Mouse (Mus musculus): ENCODE measurements around the gene 4933428M09Rik. TPM values are rescaled to one million over a fixed set of nuclear protein-coding genes. Genes with fewer than 3 reads are reported as not detected.
"Not testable (repeated sequence)": the region's sequence is repeated elsewhere in the genome, so short reads cannot be mapped to it uniquely, and the experiment has no call there.

Gene 4933428M09Rik
- not detected in 2 replicates for polyA plus RNA-seq (2015; fragmentation: Nextera tagmentation; extraction: Ambion mirVana)

DNA sequence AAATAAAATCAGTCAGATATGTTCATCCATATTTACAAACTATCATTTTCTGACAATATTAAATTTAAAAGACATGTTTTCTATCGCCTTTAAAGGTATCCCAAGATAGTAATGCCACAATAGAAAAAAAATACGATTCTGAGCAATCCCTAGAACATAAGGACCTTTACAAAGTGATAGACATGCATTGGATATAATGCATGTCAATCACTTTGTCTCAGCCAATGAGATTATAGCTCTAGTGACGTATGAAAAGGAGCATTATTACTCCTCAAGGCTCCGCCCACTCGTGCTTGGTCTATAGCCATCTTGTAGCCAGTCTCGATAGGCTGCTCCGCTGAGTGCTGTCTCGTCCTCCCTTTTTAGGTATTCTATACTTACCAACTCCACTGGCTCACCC, at the start of gene 4933428M09Rik:
4933428M09Rik (plus strand) TSS at position 301 of the 400 bp plus-strand sequence.
- Histone ChIP-seq H3K27ac (ENCODE audit: low read length) (no peak within 1 kb of the TSS), H3K4me2 (ENCODE audit: low read depth, low read length) (no peak within 1 kb of the TSS), H3K36me3 (ENCODE audit: control insufficient read depth, insufficient read depth, low read length) (no peaks in the 10 kb centered on the region), H3K9ac (ENCODE audit: low read length) (no peak within 1 kb of the TSS), H3K27me3 (ENCODE audit: control insufficient read depth, insufficient read depth, low read length) (no peaks in the 10 kb centered on the region; the same call in 1 of the 2 replicates), H3K9me3 (replicated peaks; ENCODE audit: control insufficient read depth, low read length) (no peaks in the 10 kb centered on the region), H3K4me3 (replicated peaks; ENCODE audit: low read length) (no peak within 1 kb of the TSS), H3K4me1 (ENCODE audit: control insufficient read depth, insufficient read depth, low read length) (no peaks in the 10 kb centered on the region)
- 90% methylated on average over 8 of the region's 8 CpGs for WGBS
- no peak for ATAC-seq (ENCODE audit: insufficient read depth, low FRiP score)

- no peak overlapping the region for H3K4me3 ChIP-seq (replicated peaks; ENCODE audit: low read length)
- no peak for ATAC-seq (ENCODE audit: insufficient read depth, low FRiP score)
- H3K27ac ChIP-seq (ENCODE audit: low read length): no peak overlapping the region
- H3K9me3 ChIP-seq (replicated peaks; ENCODE audit: control insufficient read depth, low read length): no peaks in the 10 kb centered on the region
- no peaks in the 10 kb centered on the region for H3K36me3 ChIP-seq (ENCODE audit: control insufficient read depth, insufficient read depth, low read length)
- H3K27me3 ChIP-seq (ENCODE audit: control insufficient read depth, insufficient read depth, low read length): no peaks in the 10 kb centered on the region
- WGBS: 40% methylated on average over 4 of the region's 4 CpGs
- no peak overlapping the region for H3K9ac ChIP-seq (ENCODE audit: low read length)
- no peaks in the 10 kb centered on the region for H3K4me1 ChIP-seq (ENCODE audit: control insufficient read depth, insufficient read depth, low read length)
- H3K4me2 ChIP-seq (ENCODE audit: low read depth, low read length): no peak overlapping the region
Measured at GRCm38 (mm10) chrX:139134031-139134430, 45.0 kb upstream of the 4933428M09Rik start.

DNA sequence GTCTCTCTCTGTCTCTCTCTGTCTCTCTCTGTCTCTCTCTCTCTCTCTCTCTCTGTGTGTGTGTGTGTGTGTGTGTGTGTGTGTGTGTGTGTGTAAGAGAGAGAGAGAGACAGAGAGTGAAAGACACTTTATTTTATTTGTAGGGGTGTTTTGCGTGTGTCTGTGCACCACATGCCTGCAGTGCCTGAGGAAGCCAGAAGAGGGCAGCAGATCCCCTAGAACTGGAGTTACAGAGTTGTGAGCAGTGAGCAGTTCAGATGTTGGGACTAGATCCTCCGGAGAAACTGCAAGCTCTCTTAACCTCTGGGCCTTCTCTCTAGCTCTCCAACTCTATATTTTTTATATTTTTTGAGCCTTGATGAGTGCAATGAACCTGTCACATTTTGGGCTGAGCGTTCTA, 12.5 kb downstream of the 4933428M09Rik start:
- H3K9me3 ChIP-seq (replicated peaks; ENCODE audit: control insufficient read depth, low read length); H3K9ac ChIP-seq (ENCODE audit: low read length); H3K27ac ChIP-seq (ENCODE audit: low read length); H3K4me2 ChIP-seq (ENCODE audit: low read depth, low read length); ATAC-seq (ENCODE audit: insufficient read depth, low FRiP score); H3K36me3 ChIP-seq (ENCODE audit: control insufficient read depth, insufficient read depth, low read length); H3K4me3 ChIP-seq (replicated peaks; ENCODE audit: low read length); H3K4me1 ChIP-seq (ENCODE audit: control insufficient read depth, insufficient read depth, low read length); H3K27me3 ChIP-seq (ENCODE audit: control insufficient read depth, insufficient read depth, low read length): not testable (repeated sequence)
- 85% methylated on average over 3 of the region's 3 CpGs for WGBS

DNA sequence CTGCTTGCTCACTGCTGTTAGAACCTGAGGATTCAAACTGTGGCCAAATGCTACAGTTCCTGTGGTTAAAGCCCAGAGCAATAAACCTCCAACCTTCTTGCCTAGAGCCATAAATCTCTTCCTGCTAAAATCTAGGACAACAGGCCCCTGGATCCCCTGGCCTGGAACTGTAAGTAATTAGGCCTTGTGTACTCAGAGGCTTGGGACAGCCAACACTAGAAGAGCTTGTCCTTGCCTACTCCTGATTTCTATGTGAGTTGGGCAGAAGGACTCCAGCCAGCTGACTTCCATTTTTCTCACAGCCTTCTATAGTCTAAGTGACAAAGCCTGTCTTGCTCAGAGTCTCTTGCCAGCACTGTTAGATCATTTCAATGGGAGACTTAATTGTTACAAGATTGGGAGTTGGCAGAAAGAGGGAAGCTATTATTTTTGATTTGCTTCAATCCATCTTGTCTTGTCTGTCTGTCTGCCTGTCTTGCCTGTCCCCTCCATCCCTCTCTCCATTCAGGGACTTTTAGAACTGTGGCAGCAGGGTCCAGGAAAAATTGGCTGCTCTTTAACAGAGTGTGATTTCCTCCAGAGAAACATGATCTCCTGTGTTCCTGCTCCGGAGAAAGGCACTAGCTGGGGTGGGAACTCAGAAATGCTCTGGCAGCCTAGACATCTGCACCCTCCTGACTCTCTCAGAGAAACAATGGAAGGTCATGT, 15.7 kb downstream of the 4933428M09Rik start:
- 40% methylated on average over 1 of the region's 1 CpGs for WGBS
- H3K9me3 ChIP-seq (replicated peaks; ENCODE audit: control insufficient read depth, low read length): no peaks in the 10 kb centered on the region
- no peak overlapping the region for H3K4me3 ChIP-seq (replicated peaks; ENCODE audit: low read length)
- H3K4me1 ChIP-seq (ENCODE audit: control insufficient read depth, insufficient read depth, low read length): no peaks in the 10 kb centered on the region
- ATAC-seq (ENCODE audit: insufficient read depth, low FRiP score): no peak
- H3K27me3 ChIP-seq (ENCODE audit: control insufficient read depth, insufficient read depth, low read length): no peaks in the 10 kb centered on the region
- H3K27ac ChIP-seq (ENCODE audit: low read length): no peak overlapping the region
- H3K36me3 ChIP-seq (ENCODE audit: control insufficient read depth, insufficient read depth, low read length): no peaks in the 10 kb centered on the region
- H3K9ac ChIP-seq (ENCODE audit: low read length): no peak overlapping the region
- H3K4me2 ChIP-seq (ENCODE audit: low read depth, low read length): no peak overlapping the region

- H3K4me1 ChIP-seq (ENCODE audit: control insufficient read depth, insufficient read depth, low read length); H3K9me3 ChIP-seq (replicated peaks; ENCODE audit: control insufficient read depth, low read length); H3K27me3 ChIP-seq (ENCODE audit: control insufficient read depth, insufficient read depth, low read length); H3K9ac ChIP-seq (ENCODE audit: low read length); H3K27ac ChIP-seq (ENCODE audit: low read length); ATAC-seq (ENCODE audit: insufficient read depth, low FRiP score); H3K36me3 ChIP-seq (ENCODE audit: control insufficient read depth, insufficient read depth, low read length): not testable (repeated sequence)
- 81% methylated on average over 4 of the region's 4 CpGs for WGBS
- Histone ChIP-seq H3K4me2 (ENCODE audit: low read depth, low read length) (peak overlapping the region; percentile 59), H3K4me3 (replicated peaks; ENCODE audit: low read length) (peak overlapping the region; percentile 56; the same call in 1 of the 2 replicates)
Measured at GRCm38 (mm10) chrX:139209191-139209828, 30.3 kb downstream of the 4933428M09Rik start.

DNA sequence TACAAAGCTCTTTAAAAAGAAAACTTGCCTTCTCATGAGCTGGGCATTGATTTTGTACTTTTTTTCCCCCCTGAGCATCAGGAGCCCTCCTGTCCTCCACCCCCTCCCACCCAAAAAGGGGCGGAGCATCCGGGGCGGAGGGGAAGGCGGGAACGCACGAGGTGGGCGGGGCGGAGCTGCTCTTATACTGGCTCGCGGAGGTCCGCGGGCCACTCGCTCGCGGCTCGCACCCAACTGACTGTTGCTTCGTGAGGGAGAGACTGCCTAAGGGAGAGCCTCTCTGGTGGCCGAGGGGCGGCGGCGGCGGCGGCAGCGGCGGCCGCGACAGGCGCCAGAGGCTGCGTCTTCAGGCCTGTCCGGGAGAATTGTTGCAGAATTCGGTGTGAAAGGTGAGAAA, 30.8 kb downstream of the 4933428M09Rik start, which contains the start of gene Mum1l1:
Mum1l1 (plus strand) TSS at position 214 of the 397 bp plus-strand sequence.
- Histone ChIP-seq H3K27ac (ENCODE audit: low read length) (no peak within 1 kb of the TSS), H3K4me3 (replicated peaks; ENCODE audit: low read length) (peak within 1 kb of the TSS; percentile 56), H3K4me1 (ENCODE audit: control insufficient read depth, insufficient read depth, low read length) (no peaks in the 10 kb centered on the region), H3K27me3 (ENCODE audit: control insufficient read depth, insufficient read depth, low read length) (no peaks in the 10 kb centered on the region; the same call in 1 of the 2 replicates), H3K36me3 (ENCODE audit: control insufficient read depth, insufficient read depth, low read length) (no peaks in the 10 kb centered on the region), H3K9ac (ENCODE audit: low read length) (peak within 1 kb of the TSS; percentile 68), H3K4me2 (ENCODE audit: low read depth, low read length) (peak within 1 kb of the TSS; percentile 59), H3K9me3 (replicated peaks; ENCODE audit: control insufficient read depth, low read length) (no peaks in the 10 kb centered on the region)
- peak; percentile 91 for ATAC-seq (ENCODE audit: insufficient read depth, low FRiP score)
- WGBS: 7% methylated on average over 29 of the region's 31 CpGs

DNA sequence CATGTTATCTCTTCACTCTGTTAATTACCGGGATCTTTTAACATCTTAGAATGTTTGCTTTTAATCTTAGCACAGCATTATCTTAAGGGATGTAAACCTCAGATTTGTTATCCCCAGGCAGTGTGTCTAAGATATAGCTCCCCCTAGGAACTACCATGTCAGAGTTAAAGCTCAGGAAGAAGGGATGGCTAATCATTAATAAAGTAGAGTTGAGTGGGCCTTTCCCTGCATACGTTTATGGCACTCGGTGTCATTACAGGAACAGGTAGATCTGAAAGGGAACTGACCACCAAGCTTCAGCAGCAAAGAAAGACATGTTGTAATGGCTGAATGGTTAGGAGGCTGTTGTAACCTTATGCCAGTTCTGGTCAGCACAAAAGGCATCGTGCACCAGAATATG, 35.7 kb downstream of the 4933428M09Rik start:
- H3K4me1 ChIP-seq (ENCODE audit: control insufficient read depth, insufficient read depth, low read length): no peaks in the 10 kb centered on the region
- no peak for ATAC-seq (ENCODE audit: insufficient read depth, low FRiP score)
- H3K9me3 ChIP-seq (replicated peaks; ENCODE audit: control insufficient read depth, low read length): no peaks in the 10 kb centered on the region
- no peak overlapping the region for H3K9ac ChIP-seq (ENCODE audit: low read length)
- no peak overlapping the region for H3K4me3 ChIP-seq (replicated peaks; ENCODE audit: low read length)
- no peak overlapping the region for H3K4me2 ChIP-seq (ENCODE audit: low read depth, low read length)
- no peaks in the 10 kb centered on the region; the same call in 1 of the 2 replicates for H3K27me3 ChIP-seq (ENCODE audit: control insufficient read depth, insufficient read depth, low read length)
- no peaks in the 10 kb centered on the region for H3K36me3 ChIP-seq (ENCODE audit: control insufficient read depth, insufficient read depth, low read length)
- H3K27ac ChIP-seq (ENCODE audit: low read length): no peak overlapping the region
- WGBS: 56% methylated on average over 4 of the region's 4 CpGs

GRCm38 (mm10) chrX:139216409-139216808, 37.4 kb downstream of the 4933428M09Rik start:
- no peak for ATAC-seq (ENCODE audit: insufficient read depth, low FRiP score)
- 63% methylated on average over 5 of the region's 5 CpGs for WGBS
- H3K4me1 ChIP-seq (ENCODE audit: control insufficient read depth, insufficient read depth, low read length): no peaks in the 10 kb centered on the region
- H3K4me3 ChIP-seq (replicated peaks; ENCODE audit: low read length): peak overlapping the region; percentile 44
- H3K36me3 ChIP-seq (ENCODE audit: control insufficient read depth, insufficient read depth, low read length): no peaks in the 10 kb centered on the region
- H3K27me3 ChIP-seq (ENCODE audit: control insufficient read depth, insufficient read depth, low read length): no peaks in the 10 kb centered on the region; the same call in 1 of the 2 replicates
- H3K4me2 ChIP-seq (ENCODE audit: low read depth, low read length): no peak overlapping the region; the same call in 1 of the 2 replicates
- H3K9me3 ChIP-seq (replicated peaks; ENCODE audit: control insufficient read depth, low read length): no peaks in the 10 kb centered on the region
- no peak overlapping the region for H3K9ac ChIP-seq (ENCODE audit: low read length)
- H3K27ac ChIP-seq (ENCODE audit: low read length): no peak overlapping the region

- no peaks in the 10 kb centered on the region; the same call in 1 of the 2 replicates for H3K27me3 ChIP-seq (ENCODE audit: control insufficient read depth, insufficient read depth, low read length)
- no peak overlapping the region for H3K27ac ChIP-seq (ENCODE audit: low read length)
- 17% methylated on average over 22 of the region's 22 CpGs for WGBS
- ATAC-seq (ENCODE audit: insufficient read depth, low FRiP score): peak; percentile 85
- H3K9ac ChIP-seq (ENCODE audit: low read length): peak overlapping the region; percentile 55
- no peaks in the 10 kb centered on the region for H3K36me3 ChIP-seq (ENCODE audit: control insufficient read depth, insufficient read depth, low read length)
- H3K4me3 ChIP-seq (replicated peaks; ENCODE audit: low read length): peak overlapping the region; percentile 44
- H3K4me1 ChIP-seq (ENCODE audit: control insufficient read depth, insufficient read depth, low read length): no peaks in the 10 kb centered on the region
- H3K9me3 ChIP-seq (replicated peaks; ENCODE audit: control insufficient read depth, low read length): no peaks in the 10 kb centered on the region
- H3K4me2 ChIP-seq (ENCODE audit: low read depth, low read length): peak overlapping the region; percentile 46
Measured at GRCm38 (mm10) chrX:139216991-139217593, 38.1 kb downstream of the 4933428M09Rik start.
